In genomic region chr14:99045378-99046030, GRCm38 (mm10) we compare ENCODE assay signal across 8 mouse cellular contexts. TPM values are rescaled to one million over a fixed set of nuclear protein-coding genes. Genes with fewer than 3 reads are reported as not detected.
DNase-seq lines count a peak whose midpoint lies in the region; ATAC-seq and TF ChIP-seq lines count a peak whose summit lies in the region.

No protein-coding gene starts in this region.

- peak overlapping the region; percentile 70 for H3K4me2 ChIP-seq in embryonic facial prominence, embryonic 14.5 days (ENCODE audit: low read depth, low read length)
- peak overlapping the region; percentile 68 for H3K4me2 ChIP-seq in intestine, embryonic 16.5 days (ENCODE audit: low read depth, low read length)
- H3K4me2 ChIP-seq in stomach, embryonic 14.5 days (replicated peaks; ENCODE audit: low read depth, low read length): peak overlapping the region; percentile 71

- H3K4me1 ChIP-seq in embryonic facial prominence, embryonic 14.5 days (ENCODE audit: control insufficient read depth, insufficient read depth, low read length): peaks cover 15% of the 10 kb centered on the region; the same call in 1 of the 2 replicates
- peaks cover 20% of the 10 kb centered on the region for H3K4me1 ChIP-seq in intestine, embryonic 16.5 days (ENCODE audit: control insufficient read depth, insufficient read depth, low read length)
- peaks cover 56% of the 10 kb centered on the region for H3K4me1 ChIP-seq in megakaryocyte, embryonic 14.5 days
- H3K4me1 ChIP-seq in stomach, embryonic 14.5 days (ENCODE audit: control insufficient read depth, insufficient read depth, low read length): peaks cover 7% of the 10 kb centered on the region

- no peaks in the 10 kb centered on the region for H3K9me3 ChIP-seq in embryonic facial prominence, embryonic 14.5 days (ENCODE audit: control insufficient read depth, low read length)
- H3K9me3 ChIP-seq in intestine, embryonic 16.5 days (ENCODE audit: control insufficient read depth, low read length): no peaks in the 10 kb centered on the region
- H3K9me3 ChIP-seq in megakaryocyte, embryonic 14.5 days: no peaks in the 10 kb centered on the region
- no peaks in the 10 kb centered on the region for H3K9me3 ChIP-seq in stomach, embryonic 14.5 days (ENCODE audit: control insufficient read depth, low read depth, low read length)

- peak overlapping the region; percentile 100 for H3K4me3 ChIP-seq in gastrocnemius, adult 2 months
- H3K4me3 ChIP-seq in embryonic facial prominence, embryonic 14.5 days (ENCODE audit: low read depth, low read length): peak overlapping the region; percentile 99
- H3K4me3 ChIP-seq in intestine, embryonic 16.5 days (ENCODE audit: low read length): peak overlapping the region; percentile 79
- peak overlapping the region; percentile 99 for H3K4me3 ChIP-seq in megakaryocyte, embryonic 14.5 days (replicated peaks)
- peak overlapping the region; percentile 97 for H3K4me3 ChIP-seq in stomach, embryonic 14.5 days (ENCODE audit: low read depth, low read length)

- intact Hi-C loops in gastrocnemius, adult 2 months (cut with DNase I): loop anchor here (2.0 kb wide), 1 partner anchor 55 kb away; no protein-coding TSS in a partner anchor

- peaks cover 2% of the 10 kb centered on the region; the same call in 1 of the 2 replicates for H3K36me3 ChIP-seq in embryonic facial prominence, embryonic 14.5 days (ENCODE audit: control insufficient read depth, insufficient read depth, low read length)
- no peaks in the 10 kb centered on the region for H3K36me3 ChIP-seq in intestine, embryonic 16.5 days (ENCODE audit: control insufficient read depth, insufficient read depth, low read length)
- H3K36me3 ChIP-seq in megakaryocyte, embryonic 14.5 days (replicated peaks; ENCODE audit: low read length): peaks cover 17% of the 10 kb centered on the region
- H3K36me3 ChIP-seq in stomach, embryonic 14.5 days (ENCODE audit: control insufficient read depth, insufficient read depth, low read length): peaks cover 4% of the 10 kb centered on the region; the same call in 1 of the 2 replicates

- WGBS in embryonic facial prominence, embryonic 14.5 days: under 1% methylated on average over 28 of the region's 70 CpGs
- WGBS in intestine, embryonic 16.5 days: under 1% methylated on average over 70 of the region's 70 CpGs
- under 1% methylated on average over 70 of the region's 70 CpGs for WGBS in stomach, embryonic 14.5 days

- peak overlapping the region; percentile 96 for H3K9ac ChIP-seq in embryonic facial prominence, embryonic 14.5 days (ENCODE audit: low read depth, low read length)
- H3K9ac ChIP-seq in intestine, embryonic 16.5 days (ENCODE audit: low read depth, low read length): peak overlapping the region; percentile 90
- peak overlapping the region; percentile 88 for H3K9ac ChIP-seq in stomach, embryonic 14.5 days (replicated peaks; ENCODE audit: low read depth, low read length)

- peak overlapping the region; percentile 96 for H3K27ac ChIP-seq in gastrocnemius, adult 2 months
- peak overlapping the region; percentile 91 for H3K27ac ChIP-seq in embryonic facial prominence, embryonic 14.5 days (replicated peaks; ENCODE audit: low read depth, low read length)
- H3K27ac ChIP-seq in intestine, embryonic 16.5 days (ENCODE audit: low read length): peak overlapping the region; percentile 92
- peak overlapping the region; percentile 92 for H3K27ac ChIP-seq in stomach, embryonic 14.5 days (ENCODE audit: low read length)

- no peaks in the 10 kb centered on the region for H3K27me3 ChIP-seq in embryonic facial prominence, embryonic 14.5 days (replicated peaks; ENCODE audit: control insufficient read depth, insufficient read depth, low read length)
- H3K27me3 ChIP-seq in intestine, embryonic 16.5 days (replicated peaks; ENCODE audit: control insufficient read depth, insufficient read depth, low read length): no peaks in the 10 kb centered on the region
- H3K27me3 ChIP-seq in megakaryocyte, embryonic 14.5 days (replicated peaks): no peaks in the 10 kb centered on the region
- no peaks in the 10 kb centered on the region for H3K27me3 ChIP-seq in stomach, embryonic 14.5 days (ENCODE audit: control insufficient read depth, insufficient read depth, low read length)

- no peak for DNase-seq in gastrocnemius, adult 2 months
- no peak for DNase-seq in gastrocnemius, adult 18-20 months (ENCODE audit: low spot score)
- peak; percentile 11 to 16 for DNase-seq in CD8-positive naive resting alpha-beta T cell, adult 2 months (ENCODE audit: low read depth in 2 of 2, low spot score in 2 of 2)
- DNase-seq in embryonic facial prominence, embryonic 14.5 days (ENCODE audit: low spot score): peak; percentile 28
- DNase-seq in layer of hippocampus, adult 9-10 months (ENCODE audit: low spot score): no peak

- ATAC-seq in embryonic facial prominence, embryonic 14.5 days (ENCODE audit: low read depth): peak; percentile 19; the same call in 1 of the 2 replicates
- peak; percentile 21 for ATAC-seq in intestine, embryonic 16.5 days
- ATAC-seq in stomach, embryonic 14.5 days (ENCODE audit: insufficient number of reproducible peaks, insufficient read depth, low FRiP score, low read depth): 0 out of 2 replicates have a peak, but pooled peaks have one; percentile 4

- no peak for TF ChIP-seq CTCF in gastrocnemius, adult 2 months (IDR thresholded peaks at IDR 0.05)

RNA-seq across cellular contexts. Expression of gene Mzt1, which starts 0.4 kb away (rescaled TPM):
- total RNA-seq in gastrocnemius, adult 2 months (2021): 10 to 100 TPM; 30.8 to 35.6 TPM
- 10 to 100 TPM; 33.8 to 35.5 TPM for total RNA-seq in gastrocnemius, adult 18-20 months (2021)
- polyA plus RNA-seq in embryonic facial prominence, embryonic 14.5 days (2014; fragmentation: Nextera tagmentation; extraction: Ambion mirVana): 42.1 and 45.5 TPM in 2 replicates
- polyA plus RNA-seq in intestine, embryonic 16.5 days (2015; fragmentation: Nextera tagmentation; extraction: Ambion mirVana): 48.8 and 55.6 TPM in 2 replicates
- polyA plus RNA-seq in megakaryocyte, embryonic 14.5 days (2012; ENCODE audit: insufficient read depth, low replicate concordance): 0.75 and 8.5 TPM in 2 replicates
- polyA plus RNA-seq in stomach, embryonic 14.5 days (2014; fragmentation: Nextera tagmentation; extraction: Ambion mirVana): 75.8 and 78.7 TPM in 2 replicates

RNA-seq across cellular contexts. Expression of gene Bora, which starts 0.5 kb away (rescaled TPM):
- under 1 TPM; 0.59 to 0.84 TPM for total RNA-seq in gastrocnemius, adult 2 months (2021)
- total RNA-seq in gastrocnemius, adult 18-20 months (2021): under 1 TPM; 0.84 to 0.95 TPM
- polyA plus RNA-seq in embryonic facial prominence, embryonic 14.5 days (2014; fragmentation: Nextera tagmentation; extraction: Ambion mirVana): 26.7 and 43.7 TPM in 2 replicates
- 47.7 and 60.1 TPM in 2 replicates for polyA plus RNA-seq in intestine, embryonic 16.5 days (2015; fragmentation: Nextera tagmentation; extraction: Ambion mirVana)
- polyA plus RNA-seq in megakaryocyte, embryonic 14.5 days (2012; ENCODE audit: insufficient read depth, low replicate concordance): 2.0 and 4.1 TPM in 2 replicates
- polyA plus RNA-seq in stomach, embryonic 14.5 days (2014; fragmentation: Nextera tagmentation; extraction: Ambion mirVana): 70.7 and 74.0 TPM in 2 replicates

RNA-seq across cellular contexts. Expression of gene Rpl36a-ps1, which starts 51.4 kb away (rescaled TPM):
- total RNA-seq in gastrocnemius, adult 2 months (2021): 1 to 10 TPM in 1 of 2 experiments, under 1 TPM in 1; 0.81 to 3.6 TPM
- 1 to 10 TPM; 1.3 to 1.8 TPM for total RNA-seq in gastrocnemius, adult 18-20 months (2021)
- 1.6 and 3.7 TPM in 2 replicates for polyA plus RNA-seq in embryonic facial prominence, embryonic 14.5 days (2014; fragmentation: Nextera tagmentation; extraction: Ambion mirVana)
- 0.49 and 0.59 TPM in 2 replicates for polyA plus RNA-seq in intestine, embryonic 16.5 days (2015; fragmentation: Nextera tagmentation; extraction: Ambion mirVana)
- polyA plus RNA-seq in megakaryocyte, embryonic 14.5 days (2012; ENCODE audit: insufficient read depth, low replicate concordance): 0.43 TPM in 1 of 2 replicates, not detected in the other
- polyA plus RNA-seq in stomach, embryonic 14.5 days (2014; fragmentation: Nextera tagmentation; extraction: Ambion mirVana): 1.5 and 1.7 TPM in 2 replicates

RNA-seq across cellular contexts. Expression of gene Pibf1, which starts 53.7 kb away (rescaled TPM):
- total RNA-seq in gastrocnemius, adult 2 months (2021): 10 to 100 TPM in 1 of 2 experiments, 1 to 10 TPM in 1; 5.8 to 11.0 TPM
- 1 to 10 TPM; 8.3 to 9.0 TPM for total RNA-seq in gastrocnemius, adult 18-20 months (2021)
- 17.3 and 17.5 TPM in 2 replicates for polyA plus RNA-seq in embryonic facial prominence, embryonic 14.5 days (2014; fragmentation: Nextera tagmentation; extraction: Ambion mirVana)
- polyA plus RNA-seq in intestine, embryonic 16.5 days (2015; fragmentation: Nextera tagmentation; extraction: Ambion mirVana): 12.5 and 13.3 TPM in 2 replicates
- 0.36 TPM in 1 of 2 replicates, not detected in the other for polyA plus RNA-seq in megakaryocyte, embryonic 14.5 days (2012; ENCODE audit: insufficient read depth, low replicate concordance)
- polyA plus RNA-seq in stomach, embryonic 14.5 days (2014; fragmentation: Nextera tagmentation; extraction: Ambion mirVana): 21.5 and 21.6 TPM in 2 replicates

RNA-seq across cellular contexts. Expression of gene Dis3, which starts 54.1 kb away (rescaled TPM):
- 10 to 100 TPM; 12.2 to 13.0 TPM for total RNA-seq in gastrocnemius, adult 2 months (2021)
- 10 to 100 TPM; 10.1 to 11.6 TPM for total RNA-seq in gastrocnemius, adult 18-20 months (2021)
- 36.4 and 38.2 TPM in 2 replicates for polyA plus RNA-seq in embryonic facial prominence, embryonic 14.5 days (2014; fragmentation: Nextera tagmentation; extraction: Ambion mirVana)
- 19.8 and 21.4 TPM in 2 replicates for polyA plus RNA-seq in intestine, embryonic 16.5 days (2015; fragmentation: Nextera tagmentation; extraction: Ambion mirVana)
- 2.8 and 5.3 TPM in 2 replicates for polyA plus RNA-seq in megakaryocyte, embryonic 14.5 days (2012; ENCODE audit: insufficient read depth, low replicate concordance)
- 40.3 and 41.5 TPM in 2 replicates for polyA plus RNA-seq in stomach, embryonic 14.5 days (2014; fragmentation: Nextera tagmentation; extraction: Ambion mirVana)

Comparison
In these comparisons a context has a peak if more than half of its experiments do, and no peak if none do; other contexts are left out.
1. DNase-seq: peak in CD8-positive naive resting alpha-beta T cell, adult 2 months (2 of 2) and embryonic facial prominence, embryonic 14.5 days (single experiment); none in gastrocnemius, adult 2 months (single experiment), gastrocnemius, adult 18-20 months (single experiment) and layer of hippocampus, adult 9-10 months (single experiment).
2. Peak in every context shown above with its lines, with median percentiles within 50 percentile points of each other: H3K27ac ChIP-seq, H3K4me3 ChIP-seq, ATAC-seq, H3K4me2 ChIP-seq and H3K9ac ChIP-seq.